Mouse (Mus musculus): ENCODE data around the gene Nfix.

GRCm38 (mm10) chr8:84700941-84701911 is 98.9 kb downstream of the Nfix start, which contains the start of gene Lyl1:
- no peak for TF ChIP-seq CTCF (IDR thresholded peaks at IDR 0.05; ENCODE audit: low read depth, low read length)
- TF ChIP-seq POLR2A (IDR thresholded peaks at IDR 0.05; ENCODE audit: insufficient read depth, low read length), result no peak

Measured in ES-Bruce4 (cell line).